Mouse (Mus musculus) midbrain, embryonic 14.5 days (tissue): Measurements from ENCODE around the gene Bpi. TPM values are rescaled to one million over a fixed set of nuclear protein-coding genes. Genes with fewer than 3 reads are reported as not detected.

ENCODE experiments used
- ATAC-seq: fragments of 200-750 bp; cut with Nextera tagmentation; 2 replicates; pipeline ENCODE4 v1.8.0; 2017; ENCODE audit warnings: moderate number of reproducible peaks, moderate library complexity; ENCODE audit not compliant: low FRiP score, low TSS enrichment
- DNase-seq: peaks from one replicate; pipeline ENCODE4 v3.0.0-alpha.2; 2015
- H3K27ac ChIP-seq: fragments of 300-500 bp; sonication (generic); replicated peaks from 2 replicates; pipeline ENCODE4 v1.5.1; 2014; ENCODE audit warnings: mild to moderate bottlenecking, low read depth, low read length, moderate library complexity
- H3K27me3 ChIP-seq: fragments of 300-500 bp; sonication (generic); 2 replicates; pipeline ENCODE4 v1.6.1; 2014; ENCODE audit warnings: low read length, control low read depth, mixed read lengths; ENCODE audit not compliant: control insufficient read depth, insufficient read depth
- H3K36me3 ChIP-seq: fragments of 300-500 bp; sonication (generic); 2 replicates; pipeline ENCODE4 v1.6.1; 2014; ENCODE audit warnings: low read length, control low read depth; ENCODE audit not compliant: control insufficient read depth, insufficient read depth
- H3K4me1 ChIP-seq: fragments of 300-500 bp; sonication (generic); 2 replicates; pipeline ENCODE4 v1.6.1; 2014; ENCODE audit warnings: mild to moderate bottlenecking, antibody characterized with exemption, low read length, control low read depth; ENCODE audit not compliant: control insufficient read depth, insufficient read depth
- H3K4me2 ChIP-seq: fragments of 300-500 bp; sonication (generic); 2 replicates; pipeline ENCODE4 v1.6.1; 2014; ENCODE audit warnings: mild to moderate bottlenecking, low read length, moderate library complexity
- H3K4me3 ChIP-seq: fragments of 300-500 bp; sonication (generic); replicated peaks from 2 replicates; pipeline ENCODE4 v1.5.1; 2014; ENCODE audit warnings: low read depth, low read length
- H3K9ac ChIP-seq: fragments of 300-500 bp; sonication (generic); replicated peaks from 2 replicates; pipeline ENCODE4 v1.6.1; 2014; ENCODE audit warnings: mild to moderate bottlenecking, low read length, moderate library complexity
- H3K9me3 ChIP-seq: fragments of 300-500 bp; sonication (generic); 2 replicates; pipeline ENCODE4 v1.6.1; 2016; ENCODE audit warnings: low read length, control low read depth, mixed read lengths; ENCODE audit not compliant: control insufficient read depth
- WGBS: fragments of 180-500 bp; shearing (Covaris S2); extraction: QIAGEN DNeasy Blood & Tissue Kit; methylation state at CpG from one replicate; pipeline ENCODE4 v1.1.7; 2014; 5-methylcytosine and 5-hydroxymethylcytosine counted together
- microRNA-seq: library from miRNA; unstranded; fragments of <30 nt; microRNA quantifications from one replicate; pipeline ENCODE4, GENCODE M21; 2016
- polyA plus RNA-seq: library from polyadenylated mRNA; unstranded; fragments of >200 nt; fragmentation: Nextera tagmentation; extraction: Ambion mirVana; gene quantifications from 2 replicates; pipeline ENCODE4 v1.2.1, GENCODE M21; 2014

Gene Bpi
- polyA plus RNA-seq, 1 experiment from 2014 or later = not detected

DNA sequence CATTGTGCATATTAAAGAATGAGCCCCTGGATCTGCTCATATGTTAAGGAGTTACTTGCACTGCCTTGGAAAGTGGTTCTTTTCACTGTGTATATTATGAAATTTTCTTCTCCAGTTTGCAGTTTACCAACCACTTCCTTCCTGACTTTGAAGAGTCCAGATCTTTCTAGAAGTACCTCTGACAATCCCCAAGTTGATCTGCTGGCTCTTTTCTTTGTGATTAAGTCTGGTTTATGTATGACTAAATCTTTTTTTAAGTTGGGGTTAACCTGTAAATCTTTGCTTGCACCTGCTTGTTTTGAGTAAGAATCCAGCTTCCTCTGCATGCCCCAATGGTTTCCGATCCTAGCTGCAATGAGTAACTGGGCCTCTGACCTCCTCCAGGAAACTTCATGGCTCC, 55.2 kb downstream of the Bpi start:
- Histone ChIP-seq H3K9ac (no peak overlapping the region), H3K36me3 (no peaks in the 10 kb centered on the region), H3K4me1 (peaks cover 3% of the 10 kb centered on the region; the same call in 1 of the 2 replicates), H3K27me3 (no peaks in the 10 kb centered on the region), H3K27ac (no peak overlapping the region), H3K4me3 (no peak overlapping the region), H3K4me2 (no peak overlapping the region), H3K9me3 (no peaks in the 10 kb centered on the region)
- ATAC-seq (no peak), DNase-seq (no peak)
- WGBS = 90% methylated on average over 1 of the region's 1 CpGs

DNA sequence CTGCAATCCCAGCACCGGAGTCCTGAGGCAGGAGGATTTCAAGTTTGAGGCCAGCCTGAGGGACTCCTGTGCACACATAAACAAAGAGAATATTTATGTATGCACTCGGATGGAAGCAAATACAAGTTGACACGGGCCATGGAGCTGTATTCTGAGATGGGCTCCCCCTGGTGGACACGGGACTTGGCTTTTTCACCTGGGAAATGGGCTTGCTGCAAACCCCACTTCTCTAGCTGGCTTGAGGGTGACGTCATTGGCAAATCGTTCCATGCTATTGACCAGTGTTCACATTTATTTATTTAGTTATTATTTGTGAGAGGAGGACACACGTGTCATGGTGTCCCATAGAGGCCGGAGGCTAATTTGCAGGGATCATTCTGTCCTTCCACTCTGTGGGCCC, 58.5 kb downstream of the Bpi start:
- H3K27ac ChIP-seq = no peak overlapping the region
- WGBS = 69% methylated on average over 8 of the region's 8 CpGs
- H3K9me3 ChIP-seq = no peaks in the 10 kb centered on the region
- ATAC-seq = no peak
- no peak for DNase-seq
- no peak overlapping the region for H3K4me2 ChIP-seq
- no peak overlapping the region for H3K9ac ChIP-seq
- no peaks in the 10 kb centered on the region for H3K36me3 ChIP-seq
- H3K27me3 ChIP-seq = no peaks in the 10 kb centered on the region
- no peak overlapping the region for H3K4me3 ChIP-seq
- peaks cover 3% of the 10 kb centered on the region; the same call in 1 of the 2 replicates for H3K4me1 ChIP-seq

DNA sequence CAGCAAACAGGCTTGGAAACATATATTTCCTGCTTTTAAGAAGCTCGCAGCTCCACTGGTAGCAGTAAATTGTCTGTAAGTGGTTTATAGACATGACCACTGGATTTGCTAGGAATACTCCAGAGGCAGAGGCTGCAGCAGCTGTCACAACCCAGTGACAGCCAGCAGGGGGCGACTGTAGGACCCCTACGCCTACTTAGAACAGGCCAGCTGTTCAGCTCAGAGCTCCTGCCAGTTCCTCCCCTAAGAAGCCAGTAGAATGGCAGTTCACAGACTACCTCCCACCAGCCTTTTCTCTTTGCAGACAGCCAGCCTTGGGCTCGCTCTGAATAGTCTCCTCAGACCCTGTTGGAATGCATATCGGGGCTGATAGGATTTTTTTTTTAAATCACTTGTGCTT, 59.1 kb downstream of the Bpi start:
- H3K27me3 ChIP-seq = no peaks in the 10 kb centered on the region
- peak; percentile 85 for DNase-seq
- H3K27ac ChIP-seq = no peak overlapping the region
- no peaks in the 10 kb centered on the region for H3K9me3 ChIP-seq
- peaks cover 3% of the 10 kb centered on the region; the same call in 1 of the 2 replicates for H3K4me1 ChIP-seq
- 8% methylated on average over 5 of the region's 5 CpGs for WGBS
- H3K4me3 ChIP-seq = no peak overlapping the region
- peak; percentile 57; the same call in 1 of the 2 replicates for ATAC-seq
- no peak overlapping the region for H3K9ac ChIP-seq
- H3K36me3 ChIP-seq = no peaks in the 10 kb centered on the region
- no peak overlapping the region for H3K4me2 ChIP-seq

DNA sequence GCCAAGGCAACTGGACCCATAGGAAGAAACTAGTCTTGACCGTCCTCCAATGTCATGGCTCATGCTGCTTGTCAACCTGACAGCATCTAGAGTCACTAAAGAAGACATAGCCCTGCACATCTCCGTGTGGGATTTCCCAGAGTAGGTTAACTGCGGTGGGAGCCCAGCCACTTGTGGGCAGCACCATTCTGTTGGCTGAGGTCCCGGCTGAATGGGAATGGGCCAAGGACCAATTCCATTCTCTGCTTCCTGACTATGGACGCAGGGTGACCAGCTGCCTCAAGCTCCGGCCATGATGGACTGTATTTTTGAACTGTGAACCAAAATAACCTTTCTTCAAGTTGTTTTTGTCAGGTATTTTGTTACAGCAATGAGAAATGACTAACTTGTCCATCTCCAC, 63.7 kb downstream of the Bpi start:
- Histone ChIP-seq H3K9ac (no peak overlapping the region), H3K4me1 (peaks cover 3% of the 10 kb centered on the region; the same call in 1 of the 2 replicates), H3K4me3 (no peak overlapping the region), H3K36me3 (no peaks in the 10 kb centered on the region), H3K9me3 (no peaks in the 10 kb centered on the region), H3K4me2 (no peak overlapping the region), H3K27me3 (no peaks in the 10 kb centered on the region), H3K27ac (no peak overlapping the region)
- DNase-seq (no peak), ATAC-seq (no peak)
- WGBS = 90% methylated on average over 6 of the region's 6 CpGs

DNA sequence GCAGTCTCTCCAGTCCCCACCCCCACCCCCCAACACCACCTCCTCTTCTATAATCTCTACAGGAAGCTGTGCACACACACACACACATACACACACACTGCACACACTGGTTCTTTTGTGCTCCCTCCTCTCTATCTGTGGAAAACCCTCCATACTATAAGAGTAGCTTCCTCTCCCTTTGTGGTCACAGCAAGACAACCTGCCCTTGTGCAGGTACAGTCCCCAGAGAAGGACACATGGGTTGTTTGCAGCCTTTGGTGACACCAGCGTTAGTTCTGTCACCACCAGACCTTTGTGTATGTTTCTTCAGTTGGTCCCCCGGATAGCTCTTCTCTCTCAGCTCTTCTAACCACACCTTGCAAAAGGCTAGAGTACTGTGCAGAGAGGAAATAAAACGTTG, 65.0 kb downstream of the Bpi start:
- ATAC-seq (no peak), DNase-seq (no peak)
- Histone ChIP-seq H3K9me3 (no peaks in the 10 kb centered on the region), H3K9ac (no peak overlapping the region), H3K4me3 (no peak overlapping the region), H3K4me2 (no peak overlapping the region), H3K36me3 (no peaks in the 10 kb centered on the region), H3K27me3 (no peaks in the 10 kb centered on the region), H3K27ac (no peak overlapping the region), H3K4me1 (no peaks in the 10 kb centered on the region)
- WGBS = 76% methylated on average over 3 of the region's 3 CpGs

DNA sequence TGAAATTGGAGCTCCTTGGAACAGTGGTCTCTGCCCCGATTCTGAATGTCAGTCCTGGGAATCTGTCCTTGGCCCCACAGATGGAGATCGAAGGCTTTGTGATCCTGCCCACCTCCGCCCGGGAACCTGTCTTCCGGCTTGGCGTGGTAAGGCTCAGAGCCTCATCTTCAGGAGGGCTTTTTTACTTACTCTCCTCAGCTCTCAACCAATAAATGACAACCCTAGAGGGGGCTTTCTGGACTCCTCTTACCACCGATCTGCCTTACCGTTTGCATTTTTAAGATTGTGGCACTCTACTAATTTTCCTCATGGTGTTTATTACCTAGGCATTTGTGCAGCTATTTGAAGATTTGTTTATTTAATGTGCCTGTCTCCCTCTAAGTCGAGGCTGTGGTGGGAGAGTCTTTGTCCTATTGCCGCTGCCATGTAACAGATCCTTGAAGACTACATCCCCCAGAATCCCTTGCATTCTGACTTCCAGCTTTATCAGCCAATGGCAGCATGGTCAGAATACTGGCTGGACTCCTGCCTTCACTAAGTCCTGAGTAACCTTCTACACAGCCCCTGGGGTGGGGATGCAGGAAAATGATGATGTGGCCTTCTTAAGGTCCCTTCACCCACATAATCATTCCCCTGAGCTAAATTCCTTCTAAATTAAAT, 66.8 kb downstream of the Bpi start:
- no peak overlapping the region for H3K9ac ChIP-seq
- no peaks in the 10 kb centered on the region for H3K4me1 ChIP-seq
- H3K9me3 ChIP-seq = no peaks in the 10 kb centered on the region
- 0 out of 2 replicates have a peak overlapping the region, but pooled peaks have one; percentile 3 for H3K27ac ChIP-seq
- H3K4me2 ChIP-seq = peak overlapping the region; percentile 16; the same call in 1 of the 2 replicates
- DNase-seq (peak; percentile 85), ATAC-seq (peak; percentile 66)
- H3K36me3 ChIP-seq = no peaks in the 10 kb centered on the region
- no peaks in the 10 kb centered on the region for H3K27me3 ChIP-seq
- 56% methylated on average over 10 of the region's 10 CpGs for WGBS
- H3K4me3 ChIP-seq = no peak overlapping the region

DNA sequence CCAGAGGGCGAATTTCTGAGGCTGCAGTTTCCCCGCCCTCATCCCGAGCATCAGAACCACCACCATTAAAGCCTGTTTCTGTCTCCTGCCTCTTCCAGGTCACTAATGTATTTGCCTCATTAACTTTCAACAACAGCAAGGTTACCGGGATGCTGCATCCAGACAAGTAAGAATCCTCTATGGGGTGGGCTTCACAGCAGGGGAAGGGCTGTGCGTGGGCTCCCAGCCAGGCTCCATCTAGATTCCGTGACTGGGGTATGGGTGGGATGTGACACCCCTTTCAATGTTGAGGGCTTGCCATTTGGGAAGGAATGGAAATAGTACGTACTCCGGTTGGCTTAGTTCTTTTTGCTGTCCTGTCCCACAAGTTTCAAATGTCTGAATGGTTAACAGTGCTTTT, 67.7 kb downstream of the Bpi start:
- H3K27ac ChIP-seq = no peak overlapping the region
- no peaks in the 10 kb centered on the region for H3K27me3 ChIP-seq
- H3K4me2 ChIP-seq = no peak overlapping the region
- no peaks in the 10 kb centered on the region for H3K9me3 ChIP-seq
- H3K4me3 ChIP-seq = no peak overlapping the region
- DNase-seq (no peak), ATAC-seq (no peak)
- H3K4me1 ChIP-seq = no peaks in the 10 kb centered on the region
- 64% methylated on average over 8 of the region's 8 CpGs for WGBS
- H3K36me3 ChIP-seq = no peaks in the 10 kb centered on the region
- no peak overlapping the region for H3K9ac ChIP-seq

Small RNAs within 50 kb of the gene (microRNA-seq; reads per million reads assigned to microRNA genes)
- not detected for gene Mir7685

Other genes starting within 250 kb of the Bpi start
- gene Tti1, start 229.7 kb upstream of the Bpi start, polyA plus RNA-seq = 11.4 and 20.5 TPM in 2 replicates
- gene Rprd1b, start 229.6 kb upstream of the Bpi start, polyA plus RNA-seq = 32.9 and 40.2 TPM in 2 replicates
- gene Tgm2, start 111.7 kb upstream of the Bpi start, polyA plus RNA-seq = 0.77 and 6.8 TPM in 2 replicates
- gene D630003M21Rik, start 28.9 kb upstream of the Bpi start, polyA plus RNA-seq = 0.97 and 1.4 TPM in 2 replicates
- gene Lbp, start 48.4 kb downstream of the Bpi start, polyA plus RNA-seq = 1.2 and 2.2 TPM in 2 replicates
- 225 and 337 TPM in 2 replicates for gene Snhg11, start 117.5 kb downstream of the Bpi start, polyA plus RNA-seq
- gene Ralgapb, start 151.8 kb downstream of the Bpi start, polyA plus RNA-seq = 31.4 and 32.6 TPM in 2 replicates
- gene Adig, start 244.5 kb downstream of the Bpi start, polyA plus RNA-seq = not detected in 2 replicates